Comparison of ENCODE assay signal across 23 mouse cellular contexts in genomic region chr6:22199473-22199872, GRCm38 (mm10).
DNase-seq lines count a peak whose midpoint lies in the region; ATAC-seq and TF ChIP-seq lines count a peak whose summit lies in the region.
"Had no signal": no experiment of that assay in that cellular context is flagged by ENCODE, and none has a peak within 500 bp of the region (broad histone marks: within the 10 kb centered on the region; RNA-seq: fewer than 3 reads in every experiment).

No protein-coding gene starts in this region.

- H3K36me3 ChIP-seq in heart, embryonic 10.5 days: no peaks in the 10 kb centered on the region
- no peaks in the 10 kb centered on the region for H3K36me3 ChIP-seq in CH12.LX (replicated peaks in 1 of 2; ENCODE audit: control insufficient read depth in 1 of 2, insufficient read depth in 1 of 2, low read length in 1 of 2)
- no peaks in the 10 kb centered on the region for H3K36me3 ChIP-seq in stomach, postnatal 0 days (ENCODE audit: control insufficient read depth, insufficient read depth, low read length)
- H3K36me3 ChIP-seq: G1E had no signal

- no peak for TF ChIP-seq CTCF in gastrocnemius, adult 2 months (IDR thresholded peaks at IDR 0.05)
- no peak for TF ChIP-seq CTCF in CH12.LX (conservative IDR thresholded peaks at IDR 0.05 in 1 of 2, IDR thresholded peaks at IDR 0.05 in 1 of 2; ENCODE audit: low read depth in 2 of 2, low read length in 2 of 2)
- no peak for TF ChIP-seq CTCF in stomach, postnatal 0 days (IDR thresholded peaks at IDR 0.05; ENCODE audit: low read depth)

- peak overlapping the region; percentile 67 for H3K4me2 ChIP-seq in CH12.LX (ENCODE audit: insufficient read depth, low read depth, poor library complexity, severe bottlenecking)
- no peak overlapping the region for H3K4me2 ChIP-seq in stomach, postnatal 0 days (replicated peaks; ENCODE audit: low read depth)

- no peaks in the 10 kb centered on the region for H3K4me1 ChIP-seq in heart, embryonic 10.5 days
- H3K4me1 ChIP-seq in CH12.LX (ENCODE audit: control insufficient read depth in 1 of 2, insufficient read depth in 2 of 2): peaks cover 30 to 47% of the 10 kb centered on the region in 2 experiments
- no peaks in the 10 kb centered on the region for H3K4me1 ChIP-seq in stomach, postnatal 0 days (replicated peaks; ENCODE audit: control insufficient read depth, insufficient read depth)

- no peak for DNase-seq in gastrocnemius, adult 2 months
- DNase-seq in gastrocnemius, adult 8-10 months (ENCODE audit: low spot score in 2 of 2): no peak
- DNase-seq in heart, embryonic 10.5 days (ENCODE audit: low spot score): peak; percentile 2
- no peak for DNase-seq in heart, postnatal 4 days
- DNase-seq in A20 (ENCODE audit: low read depth, low spot score) (peak; percentile 16), CH12.LX (ENCODE audit: extremely low read depth) (peak; percentile 47)
- DNase-seq in kidney, adult 11 months: no peak
- no peak for DNase-seq in stomach, postnatal 0 days (ENCODE audit: low spot score)
- DNase-seq: adrenal gland, adult 2 months; adrenal gland, adult 8-10 months; adrenal gland, postnatal 10 days; adrenal gland, postnatal 14 days; adrenal gland, postnatal 25 days; adrenal gland, postnatal 36 days; B cell, adult 2 months; cerebellum, adult 11 months; cerebellum, adult 11-12 months; cerebellum, adult 18-20 months; cerebellum, adult 2 months had no signal

- no peaks in the 10 kb centered on the region for H3K79me2 ChIP-seq in CH12.LX (replicated peaks; ENCODE audit: control insufficient read depth, extremely low read depth, insufficient read depth, poor library complexity, severe bottlenecking)

- intact Hi-C loops in gastrocnemius, adult 2 months (cut with DNase I): no loop called here

- in situ Hi-C loops in CH12.LX (cut with MboI; ENCODE audit: low pct_ligation_motif_present, low pct_unique_long_range_greater_than_20kb, low sequenced_read_pairs): no loop called here

- TF ChIP-seq EP300 in CH12.LX (IDR thresholded peaks at IDR 0.05; ENCODE audit: low read length): peak; percentile 75
- TF ChIP-seq EP300 in stomach, postnatal 0 days (optimal IDR thresholded peaks at IDR 0.05): no peak

- 78% methylated on average over 2 of the region's 2 CpGs for WGBS in heart, embryonic 10.5 days
- WGBS in stomach, postnatal 0 days: 63% methylated on average over 2 of the region's 2 CpGs

- H3K27ac ChIP-seq in gastrocnemius, adult 2 months: peak overlapping the region; percentile 70; the same call in 1 of the 2 replicates
- no peak overlapping the region for H3K27ac ChIP-seq in heart, embryonic 10.5 days
- peak overlapping the region; percentile 62; the same call in 1 of the 2 replicates for H3K27ac ChIP-seq in CH12.LX (ENCODE audit: insufficient read depth, low read depth)
- H3K27ac ChIP-seq in stomach, postnatal 0 days (replicated peaks): no peak overlapping the region

- dilution Hi-C loops in CH12.LX (cut with MboI; ENCODE audit: extremely low pct_ligation_motif_present, extremely low pct_unique_long_range_greater_than_20kb, low sequenced_read_pairs): no loop called here

- H3K9me3 ChIP-seq in heart, embryonic 10.5 days: no peaks in the 10 kb centered on the region
- H3K9me3 ChIP-seq in CH12.LX (replicated peaks; ENCODE audit: low read length): no peaks in the 10 kb centered on the region
- no peaks in the 10 kb centered on the region for H3K9me3 ChIP-seq in stomach, postnatal 0 days (ENCODE audit: control insufficient read depth, low read length)
- H3K9me3 ChIP-seq: G1E had no signal

- ATAC-seq in stomach, postnatal 0 days (ENCODE audit: low FRiP score, low TSS enrichment): no peak
- ATAC-seq: activated CD4-positive, CD25-positive, alpha-beta regulatory T cell, adult 4 months; CD4-positive, CD25-positive, alpha-beta regulatory T cell, adult 4 months; Patski had no signal

- TF ChIP-seq RAD21 in CH12.LX (IDR thresholded peaks at IDR 0.05; ENCODE audit: low read depth, low read length): no peak

- H3K27me3 ChIP-seq in heart, embryonic 10.5 days (ENCODE audit: insufficient read depth, poor library complexity, severe bottlenecking): no peaks in the 10 kb centered on the region
- no peaks in the 10 kb centered on the region for H3K27me3 ChIP-seq in CH12.LX (replicated peaks)
- no peaks in the 10 kb centered on the region for H3K27me3 ChIP-seq in stomach, postnatal 0 days (ENCODE audit: control insufficient read depth, insufficient read depth, low read length)
- H3K27me3 ChIP-seq: Patski had no signal

- TF ChIP-seq POLR2A in CH12.LX (IDR thresholded peaks at IDR 0.05; ENCODE audit: low read depth, low read length): no peak

- H3K9ac ChIP-seq in CH12.LX (ENCODE audit: insufficient read depth, low read depth): peak overlapping the region; percentile 33; the same call in 1 of the 2 replicates
- no peak overlapping the region for H3K9ac ChIP-seq in stomach, postnatal 0 days (ENCODE audit: low read length)

- H3K4me3 ChIP-seq in gastrocnemius, adult 2 months: no peak overlapping the region
- H3K4me3 ChIP-seq in heart, embryonic 10.5 days: no peak overlapping the region
- H3K4me3 ChIP-seq in CH12.LX (replicated peaks in 1 of 3; ENCODE audit: low read depth in 2 of 3, low read length in 2 of 3, poor library complexity in 1 of 3): no peak overlapping the region
- no peak overlapping the region for H3K4me3 ChIP-seq in stomach, postnatal 0 days (ENCODE audit: low read depth, low read length)

TF ChIP-seq in CH12.LX, 34 proteins besides CTCF, POLR2A, EP300 and RAD21:
- TF ChIP-seq ETS1 (conservative IDR thresholded peaks at IDR 0.05; ENCODE audit: low read depth, low read length) (peak; percentile 39; the same call in 1 of the 2 replicates), JUN (IDR thresholded peaks at IDR 0.05; ENCODE audit: insufficient read depth, low read depth, low read length) (peak; percentile 55), SMC3 (IDR thresholded peaks at IDR 0.05; ENCODE audit: low read depth, low read length) (no peak), TCF12 (IDR thresholded peaks at IDR 0.05; ENCODE audit: low read depth, low read length) (no peak), MAFK (IDR thresholded peaks at IDR 0.05; ENCODE audit: insufficient replicate concordance, low read length) (no peak), MAZ (IDR thresholded peaks at IDR 0.05; ENCODE audit: low read depth, low read length) (no peak), GABPA (IDR thresholded peaks at IDR 0.05; ENCODE audit: insufficient replicate concordance, low read depth, low read length) (no peak), MEF2A (IDR thresholded peaks at IDR 0.05; ENCODE audit: borderline replicate concordance, low read depth, low read length) (no peak), NELFE (IDR thresholded peaks at IDR 0.05; ENCODE audit: low read depth, low read length) (no peak), IRF4 (IDR thresholded peaks at IDR 0.05; ENCODE audit: low read depth, low read length) (peak; percentile 81), ZNF384 (IDR thresholded peaks at IDR 0.05; ENCODE audit: low read depth, low read length) (no peak), ZMIZ1 (IDR thresholded peaks at IDR 0.05; ENCODE audit: low read depth, low read length) (no peak), ZKSCAN1 (IDR thresholded peaks at IDR 0.05; ENCODE audit: borderline replicate concordance, low read depth, low read length) (no peak), NRF1 (IDR thresholded peaks at IDR 0.05; ENCODE audit: low read depth, low read length) (no peak), ELF1 (IDR thresholded peaks at IDR 0.05; ENCODE audit: low read depth, low read length) (0 out of 2 replicates have a peak, but pooled peaks have one; percentile 34), KAT2A (IDR thresholded peaks at IDR 0.05; ENCODE audit: insufficient replicate concordance, low read length) (no peak), UBTF (IDR thresholded peaks at IDR 0.05; ENCODE audit: low read depth, low read length) (no peak), USF1 (IDR thresholded peaks at IDR 0.05; ENCODE audit: low read depth, low read length) (no peak), BHLHE40 (IDR thresholded peaks at IDR 0.05; ENCODE audit: low read depth, low read length) (no peak), USF2 (conservative IDR thresholded peaks at IDR 0.05; ENCODE audit: low read depth, low read length) (no peak), JUND (conservative IDR thresholded peaks at IDR 0.05; ENCODE audit: low read depth, low read length) (no peak; the same call in 1 of the 2 replicates), MXI1 (IDR thresholded peaks at IDR 0.05; ENCODE audit: low read depth, low read length) (no peak), ZC3H11A (IDR thresholded peaks at IDR 0.05; ENCODE audit: low read depth, low read length) (no peak), MAX (IDR thresholded peaks at IDR 0.05; ENCODE audit: low read length) (no peak), CHD2 (IDR thresholded peaks at IDR 0.05; ENCODE audit: low read length) (no peak), SIN3A (IDR thresholded peaks at IDR 0.05; ENCODE audit: low read length) (no peak), POLR2AphosphoS2 (IDR thresholded peaks at IDR 0.05; ENCODE audit: low read depth, low read length) (no peak), MYC (IDR thresholded peaks at IDR 0.05; ENCODE audit: low read depth, low read length) (0 out of 2 replicates have a peak, but pooled peaks have one; percentile 17), RCOR1 (conservative IDR thresholded peaks at IDR 0.05; ENCODE audit: low read depth, low read length) (no peak)

Comparison
In these comparisons a context has a peak if more than half of its experiments do, and no peak if none do; other contexts are left out.
1. DNase-seq: peak in heart, embryonic 10.5 days (single experiment), A20 (single experiment) and CH12.LX (single experiment); none in gastrocnemius, adult 2 months (single experiment), gastrocnemius, adult 8-10 months (0 of 2), heart, postnatal 4 days (single experiment), kidney, adult 11 months (single experiment) and stomach, postnatal 0 days (single experiment).
2. H3K27ac ChIP-seq: peak in gastrocnemius, adult 2 months (single experiment) and CH12.LX (single experiment); none in heart, embryonic 10.5 days (single experiment) and stomach, postnatal 0 days (single experiment).